Mouse (Mus musculus) adrenal gland, adult 8-10 months (tissue): ENCODE measurements at regions not wholly inside any gene's neighbourhood (a gene's known extent, or its start where the extent isn't known, plus 50 kb on each side); places are given as distances from the start of the nearest gene placed in this dataset.

Source experiments
- DNase-seq: peaks from one replicate; pipeline ENCODE4 v3.0.0; 2022

- no peak for DNase-seq
These were observed 67.4 kb downstream of the Avpr1a start for GRCm38 (mm10) chr10:122515698-122516097.

GRCm38 (mm10) chr10:122519274-122519790 lies 71.0 kb downstream of the Avpr1a start:
- no peak for DNase-seq

- peak; percentile 57 for DNase-seq
These were observed 71.7 kb downstream of the Avpr1a start for GRCm38 (mm10) chr10:122519981-122520380.

GRCm38 (mm10) chr10:122522631-122523030 lies 74.3 kb downstream of the Avpr1a start:
- no peak for DNase-seq

- DNase-seq: no peak
These were observed 77.1 kb downstream of the Avpr1a start for GRCm38 (mm10) chr10:122525360-122525759.

DNA sequence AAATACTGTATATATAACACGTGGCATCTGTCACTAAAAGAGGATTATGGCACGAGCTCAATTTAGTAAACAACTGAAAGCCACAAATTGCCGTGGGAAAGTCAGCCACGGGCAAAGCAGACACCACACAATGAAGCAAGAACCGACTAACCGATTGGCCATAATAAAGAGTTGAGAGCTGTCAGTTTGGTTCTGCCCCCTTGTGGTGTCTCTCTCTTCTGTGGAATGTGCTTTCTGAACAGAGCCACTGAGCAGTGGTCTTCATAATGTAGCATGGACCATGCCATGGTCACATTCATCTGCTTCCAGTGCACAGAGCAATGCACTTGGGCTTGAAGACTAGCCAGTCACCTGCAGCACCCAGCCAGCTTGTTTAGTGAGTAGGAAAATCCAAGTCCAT lies 77.5 kb downstream of the Avpr1a start:
- DNase-seq: no peak

GRCm38 (mm10) chr10:122528222-122528621 lies 79.9 kb downstream of the Avpr1a start:
- DNase-seq: no peak

- DNase-seq: no peak
These were observed 80.8 kb downstream of the Avpr1a start for GRCm38 (mm10) chr10:122528973-122529703.

DNA sequence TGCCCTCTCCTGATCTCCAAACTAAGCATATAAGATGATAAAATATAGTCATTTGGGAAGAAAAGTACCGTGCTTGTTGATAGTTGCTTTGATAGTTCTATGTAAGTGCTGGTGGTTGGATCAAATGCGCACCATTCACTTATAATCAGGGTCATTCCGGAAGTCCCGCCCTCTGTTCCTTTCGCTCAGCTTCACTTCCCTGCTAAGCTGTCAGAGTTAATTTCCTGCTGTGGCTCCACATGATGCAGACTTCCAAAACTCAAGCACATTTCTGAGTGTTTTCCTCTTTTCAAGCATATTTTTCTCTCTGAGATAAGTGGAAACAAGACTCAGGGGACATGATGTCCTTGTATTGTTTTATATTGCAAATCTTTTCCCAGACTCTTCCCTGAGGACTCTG lies 86.4 kb downstream of the Avpr1a start:
- DNase-seq: no peak

- no peak for DNase-seq
These were observed 86.8 kb downstream of the Avpr1a start for GRCm38 (mm10) chr10:122535137-122535536.

GRCm38 (mm10) chr10:122539655-122540054 lies 91.4 kb downstream of the Avpr1a start:
- no peak for DNase-seq

GRCm38 (mm10) chr10:122542573-122542972 lies 94.3 kb downstream of the Avpr1a start:
- DNase-seq: no peak

DNA sequence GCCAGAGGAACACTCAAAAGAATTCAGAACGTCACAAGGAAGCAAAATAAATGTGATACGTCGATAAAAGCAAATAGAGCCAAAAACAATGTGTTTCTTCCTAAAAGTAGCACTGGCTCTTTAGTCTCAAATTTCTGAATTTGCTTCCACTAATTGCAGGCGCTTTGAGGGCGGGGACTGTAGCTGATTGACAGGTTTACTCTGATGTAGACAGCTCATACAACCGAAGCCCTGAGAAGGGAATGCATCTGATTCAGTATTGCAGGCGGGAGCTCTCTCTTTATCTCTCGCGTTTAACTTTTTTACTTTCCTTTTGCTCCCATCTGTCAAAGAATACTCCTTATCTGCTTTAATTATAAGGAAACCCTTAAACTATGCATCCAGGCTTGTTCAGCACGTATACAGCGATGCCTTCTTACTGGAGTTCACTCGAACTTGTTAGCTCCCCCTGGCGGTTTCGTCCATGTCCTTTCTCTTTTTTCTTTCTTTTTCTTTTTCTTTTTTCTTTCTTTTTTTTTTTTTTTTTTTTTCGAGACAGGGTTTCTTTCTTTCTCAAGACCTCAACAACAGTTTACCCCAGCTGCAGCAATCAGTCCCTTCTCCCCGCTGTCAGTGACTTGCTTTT lies 95.9 kb downstream of the Avpr1a start:
- DNase-seq: no peak

GRCm38 (mm10) chr10:122545029-122545428 lies 96.7 kb downstream of the Avpr1a start:
- DNase-seq: no peak

- DNase-seq: no peak
These were observed 103.3 kb downstream of the Avpr1a start for GRCm38 (mm10) chr10:122551586-122551985.

- no peak for DNase-seq
These were observed 105.0 kb downstream of the Avpr1a start for GRCm38 (mm10) chr10:122553124-122553822.

GRCm38 (mm10) chr10:122553851-122554250 lies 105.6 kb downstream of the Avpr1a start:
- DNase-seq: peak; percentile 25

- DNase-seq: no peak
These were observed 110.4 kb downstream of the Avpr1a start for GRCm38 (mm10) chr10:122558660-122559059.

DNA sequence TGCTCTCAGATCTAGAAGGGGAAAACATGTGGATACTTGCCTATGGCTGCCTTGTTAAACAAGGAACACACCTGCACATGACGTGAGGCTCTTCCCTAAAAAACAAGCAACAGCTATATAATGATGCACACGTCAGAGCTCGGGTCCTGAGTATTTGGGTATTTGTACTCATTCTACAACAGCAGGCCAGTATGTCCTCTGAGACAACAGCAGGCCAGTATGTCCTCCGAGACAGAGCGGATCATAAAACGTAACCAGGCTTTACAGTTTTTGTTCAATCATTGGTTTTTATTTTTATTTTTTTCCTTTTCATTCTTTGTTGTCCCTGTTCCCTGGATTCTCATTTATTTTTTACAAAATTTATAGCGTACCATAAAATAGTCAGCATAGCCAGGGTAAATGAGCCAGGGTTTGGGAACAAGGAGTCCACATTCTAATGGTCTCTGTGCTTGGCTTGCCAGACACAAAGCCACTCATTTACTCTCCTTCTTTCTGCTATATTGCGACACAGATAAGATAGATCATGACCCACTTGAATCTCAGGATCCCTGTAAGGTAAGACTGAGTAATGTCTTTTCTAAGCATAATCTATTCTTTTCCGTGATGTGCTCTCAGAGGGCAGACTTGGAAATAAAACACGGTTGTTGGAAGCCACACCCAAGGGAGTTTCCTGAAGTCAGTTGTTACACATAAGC lies 111.8 kb downstream of the Avpr1a start:
- DNase-seq: no peak

DNA sequence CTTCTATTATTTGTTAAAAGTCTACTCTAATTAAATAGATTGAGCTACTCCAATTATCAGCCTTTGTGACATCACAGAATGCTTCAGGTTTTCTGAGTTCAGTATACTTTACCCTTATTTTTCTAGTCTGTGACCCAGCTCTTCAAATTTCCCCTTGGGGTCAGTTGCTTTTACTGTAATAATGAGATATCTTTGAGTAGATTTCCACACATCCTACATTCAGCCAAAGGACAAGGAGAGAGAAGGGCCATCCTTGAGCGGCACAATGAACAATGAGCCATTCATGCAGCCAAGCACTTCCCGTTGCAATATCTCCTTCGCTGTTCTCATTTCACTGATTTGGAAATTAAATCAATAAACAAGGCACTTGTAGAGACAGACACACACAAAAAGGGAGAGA lies 113.6 kb downstream of the Avpr1a start:
- DNase-seq: no peak

DNA sequence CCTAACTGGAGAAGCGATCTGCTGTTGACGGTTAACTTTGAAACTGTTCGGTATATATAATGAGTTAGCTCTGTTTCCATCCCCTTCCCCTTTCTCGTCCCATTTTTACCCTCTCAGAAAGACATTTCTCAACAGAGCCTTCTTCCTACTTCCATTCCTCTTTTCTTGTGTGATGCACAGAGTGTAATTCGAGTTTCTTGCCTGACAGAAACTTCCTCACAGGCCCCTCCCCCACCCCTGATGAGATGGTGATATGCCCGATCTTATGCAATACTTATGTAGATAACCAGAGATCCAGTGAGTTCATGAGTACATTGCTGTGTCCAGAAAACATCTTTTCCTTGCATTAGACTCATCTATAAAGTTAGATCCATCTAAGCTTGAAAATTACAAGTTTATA lies 114.2 kb downstream of the Avpr1a start:
- DNase-seq: no peak

DNA sequence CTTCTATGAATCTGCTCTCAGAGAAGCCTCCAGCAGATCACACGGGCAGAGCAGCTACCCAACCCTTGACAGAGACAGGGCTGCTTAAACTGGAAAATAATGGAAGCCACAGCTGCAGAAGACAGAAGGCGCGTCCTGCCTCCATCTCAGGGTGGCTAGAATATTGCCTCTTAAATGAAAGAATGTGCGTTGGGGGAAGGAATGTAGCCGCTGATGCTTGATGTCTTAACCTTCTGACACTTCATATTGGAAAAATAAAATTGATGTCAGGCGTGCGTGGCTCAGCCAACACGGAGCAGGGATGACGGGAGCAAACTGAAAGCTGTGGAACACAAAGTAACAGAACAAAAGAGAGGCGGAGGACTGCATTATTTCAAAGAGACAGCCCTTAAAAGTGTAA lies 114.6 kb upstream of the Ppm1h start:
- DNase-seq: no peak

- no peak for DNase-seq
These were observed 114.1 kb upstream of the Ppm1h start for GRCm38 (mm10) chr10:122564473-122564872.
